Comparison of ENCODE assay signal across 11 mouse cellular contexts in genomic region chr7:118807899-118808298, GRCm38 (mm10). TPM values are rescaled to one million over a fixed set of nuclear protein-coding genes. Genes with fewer than 3 reads are reported as not detected.
DNase-seq lines count a peak whose midpoint lies in the region; ATAC-seq and TF ChIP-seq lines count a peak whose summit lies in the region.
"Had no signal": no experiment of that assay in that cellular context is flagged by ENCODE, and none has a peak within 500 bp of the region (broad histone marks: within the 10 kb centered on the region; RNA-seq: fewer than 3 reads in every experiment).

No protein-coding gene starts in this region.

- H3K4me3 ChIP-seq in heart, adult 2 months: no peak overlapping the region
- H3K4me3 ChIP-seq in lung, postnatal 0 days (ENCODE audit: low read depth, low read length): no peak overlapping the region
- H3K4me3 ChIP-seq in intestine, embryonic 16.5 days (ENCODE audit: low read length): no peak overlapping the region
- H3K4me3 ChIP-seq: limb, embryonic 12.5 days; megakaryocyte, embryonic 14.5 days had no signal

- no peaks in the 10 kb centered on the region; the same call in 1 of the 2 replicates for H3K36me3 ChIP-seq in heart, adult 2 months (ENCODE audit: control insufficient read depth, insufficient read depth, low read length)
- H3K36me3 ChIP-seq in lung, postnatal 0 days (ENCODE audit: insufficient read depth, low read length): no peaks in the 10 kb centered on the region
- H3K36me3 ChIP-seq in intestine, embryonic 16.5 days (ENCODE audit: control insufficient read depth, insufficient read depth, low read length): peaks cover 3% of the 10 kb centered on the region; the same call in 1 of the 2 replicates

- no peaks in the 10 kb centered on the region for H3K79me2 ChIP-seq in heart, adult 2 months (replicated peaks; ENCODE audit: control insufficient read depth, insufficient read depth, low read length)

- H3K4me2 ChIP-seq in lung, postnatal 0 days (replicated peaks; ENCODE audit: low read depth, low read length): no peak overlapping the region
- no peak overlapping the region for H3K4me2 ChIP-seq in intestine, embryonic 16.5 days (ENCODE audit: low read depth, low read length)
- H3K4me2 ChIP-seq: limb, embryonic 12.5 days had no signal

- intact Hi-C loops in heart, adult 2 months (cut with DNase I): no loop called here
- intact Hi-C loops in heart, postnatal 36 days (cut with DNase I): loop anchor here (5.0 kb wide), 1 partner anchor 49 kb away; the partner anchor contains the start of genes Iqck and Knop1

- ATAC-seq in lung, postnatal 0 days: peak; percentile 73
- peak; percentile 40; the same call in 1 of the 2 replicates for ATAC-seq in intestine, embryonic 16.5 days

- peak overlapping the region; percentile 48 for H3K27ac ChIP-seq in heart, adult 2 months
- H3K27ac ChIP-seq in lung, postnatal 0 days (ENCODE audit: low read length): no peak overlapping the region
- peak overlapping the region; percentile 28 for H3K27ac ChIP-seq in intestine, embryonic 16.5 days (ENCODE audit: low read length)
- H3K27ac ChIP-seq: limb, embryonic 12.5 days had no signal

- TF ChIP-seq EP300 in heart, adult 2 months (IDR thresholded peaks at IDR 0.05; ENCODE audit: insufficient read depth, low read depth, low read length): 0 out of 2 replicates have a peak, but pooled peaks have one; percentile 34
- TF ChIP-seq EP300 in lung, postnatal 0 days (IDR thresholded peaks at IDR 0.05): 0 out of 2 replicates have a peak, but pooled peaks have one; percentile 13

- H3K4me1 ChIP-seq in heart, adult 2 months (ENCODE audit: control insufficient read depth, insufficient read depth, low read length): peaks cover 10% of the 10 kb centered on the region
- H3K4me1 ChIP-seq in lung, postnatal 0 days (ENCODE audit: insufficient read depth, low read depth, low read length): no peaks in the 10 kb centered on the region
- no peaks in the 10 kb centered on the region; the same call in 1 of the 2 replicates for H3K4me1 ChIP-seq in intestine, embryonic 16.5 days (ENCODE audit: control insufficient read depth, insufficient read depth, low read length)
- H3K4me1 ChIP-seq: limb, embryonic 12.5 days had no signal

- H3K9me3 ChIP-seq in lung, postnatal 0 days (ENCODE audit: low read length): no peaks in the 10 kb centered on the region
- no peaks in the 10 kb centered on the region for H3K9me3 ChIP-seq in intestine, embryonic 16.5 days (ENCODE audit: control insufficient read depth, low read length)
- H3K9me3 ChIP-seq: limb, embryonic 12.5 days; megakaryocyte, embryonic 14.5 days had no signal

- no peak for TF ChIP-seq CTCF in heart, adult 2 months (IDR thresholded peaks at IDR 0.05)
- TF ChIP-seq CTCF in lung, postnatal 0 days (IDR thresholded peaks at IDR 0.05): no peak

- peak; percentile 46 to 48 for DNase-seq in heart, adult 2 months
- no peak for DNase-seq in heart, postnatal 36 days
- peak; percentile 67 for DNase-seq in lung, postnatal 0 days (ENCODE audit: low spot score)
- DNase-seq in lung, postnatal 36 days: no peak
- DNase-seq in right cerebral cortex, postnatal 14 days: peak; percentile 34
- DNase-seq in cerebellum, postnatal 4 days (ENCODE audit: low spot score in 2 of 2): no peak
- DNase-seq in adipocyte (ENCODE audit: low spot score): no peak
- DNase-seq: thymus, adult 18-20 months had no signal

- WGBS in heart, adult 2 months: 26% methylated on average over 8 of the region's 8 CpGs
- WGBS in lung, postnatal 0 days: 34% methylated on average over 8 of the region's 8 CpGs
- WGBS in intestine, embryonic 16.5 days: 53% methylated on average over 8 of the region's 8 CpGs

- no peak overlapping the region for H3K9ac ChIP-seq in heart, adult 2 months (ENCODE audit: low read depth, low read length)
- H3K9ac ChIP-seq in lung, postnatal 0 days (replicated peaks; ENCODE audit: low read depth): no peak overlapping the region
- H3K9ac ChIP-seq in intestine, embryonic 16.5 days (ENCODE audit: low read depth, low read length): no peak overlapping the region
- H3K9ac ChIP-seq: limb, embryonic 12.5 days had no signal

- TF ChIP-seq POLR2A in heart, adult 2 months (IDR thresholded peaks at IDR 0.05; ENCODE audit: insufficient read depth, low read depth, low read length): no peak

- H3K27me3 ChIP-seq in heart, adult 2 months (ENCODE audit: control insufficient read depth, insufficient read depth, low read length): no peaks in the 10 kb centered on the region
- no peaks in the 10 kb centered on the region for H3K27me3 ChIP-seq in lung, postnatal 0 days (replicated peaks; ENCODE audit: insufficient read depth, low read length)
- no peaks in the 10 kb centered on the region for H3K27me3 ChIP-seq in intestine, embryonic 16.5 days (replicated peaks; ENCODE audit: control insufficient read depth, insufficient read depth, low read length)
- H3K27me3 ChIP-seq: limb, embryonic 12.5 days; megakaryocyte, embryonic 14.5 days had no signal

RNA-seq across cellular contexts. Expression of gene Iqck, which starts 47.7 kb away (rescaled TPM):
- total RNA-seq in heart, adult 2 months (2021): under 1 TPM; 0.29 to 0.32 TPM
- 0.70 and 0.88 TPM in 2 replicates for polyA plus RNA-seq in heart, adult 2 months (2012; rRNA removed)
- total RNA-seq in heart, postnatal 36 days (2021): under 1 TPM; 0.33 to 0.35 TPM
- polyA plus RNA-seq in lung, postnatal 0 days (2015; fragmentation: Nextera tagmentation; extraction: Ambion mirVana): 3.5 and 4.9 TPM in 2 replicates
- polyA plus RNA-seq in intestine, embryonic 16.5 days (2015; fragmentation: Nextera tagmentation; extraction: Ambion mirVana): 1.5 and 1.7 TPM in 2 replicates

RNA-seq across cellular contexts. Expression of gene Knop1, which starts 48.2 kb away (rescaled TPM):
- total RNA-seq in heart, adult 2 months (2021): 10 to 100 TPM; 13.7 to 14.0 TPM
- 5.3 and 9.8 TPM in 2 replicates for polyA plus RNA-seq in heart, adult 2 months (2012; rRNA removed)
- 10 to 100 TPM; 14.3 to 19.5 TPM for total RNA-seq in heart, postnatal 36 days (2021)
- 50.1 and 51.6 TPM in 2 replicates for polyA plus RNA-seq in lung, postnatal 0 days (2015; fragmentation: Nextera tagmentation; extraction: Ambion mirVana)
- polyA plus RNA-seq in intestine, embryonic 16.5 days (2015; fragmentation: Nextera tagmentation; extraction: Ambion mirVana): 70.8 and 77.7 TPM in 2 replicates

Comparison
In these comparisons a context has a peak if more than half of its experiments do, and no peak if none do; other contexts are left out.
1. DNase-seq: peak in heart, adult 2 months (2 of 2), lung, postnatal 0 days (single experiment) and right cerebral cortex, postnatal 14 days (single experiment); none in heart, postnatal 36 days (0 of 2), lung, postnatal 36 days (single experiment), cerebellum, postnatal 4 days (0 of 2) and adipocyte (single experiment).